Mouse (Mus musculus) effector memory CD4-positive, alpha-beta T cell, adult 5 months (primary cell): ENCODE measurements around the gene D930048N14Rik. TPM values are rescaled to one million over a fixed set of nuclear protein-coding genes. Genes with fewer than 3 reads are reported as not detected.

ENCODE experiments used
- polyA plus RNA-seq: library from polyadenylated mRNA; unstranded; fragments of 100-300 nt; shearing (Covaris generic); gene quantifications from one replicate; pipeline ENCODE4 v1.2.1, GENCODE M21; 2017

The D930048N14Rik gene
- 0.50 TPM for polyA plus RNA-seq

DNA sequence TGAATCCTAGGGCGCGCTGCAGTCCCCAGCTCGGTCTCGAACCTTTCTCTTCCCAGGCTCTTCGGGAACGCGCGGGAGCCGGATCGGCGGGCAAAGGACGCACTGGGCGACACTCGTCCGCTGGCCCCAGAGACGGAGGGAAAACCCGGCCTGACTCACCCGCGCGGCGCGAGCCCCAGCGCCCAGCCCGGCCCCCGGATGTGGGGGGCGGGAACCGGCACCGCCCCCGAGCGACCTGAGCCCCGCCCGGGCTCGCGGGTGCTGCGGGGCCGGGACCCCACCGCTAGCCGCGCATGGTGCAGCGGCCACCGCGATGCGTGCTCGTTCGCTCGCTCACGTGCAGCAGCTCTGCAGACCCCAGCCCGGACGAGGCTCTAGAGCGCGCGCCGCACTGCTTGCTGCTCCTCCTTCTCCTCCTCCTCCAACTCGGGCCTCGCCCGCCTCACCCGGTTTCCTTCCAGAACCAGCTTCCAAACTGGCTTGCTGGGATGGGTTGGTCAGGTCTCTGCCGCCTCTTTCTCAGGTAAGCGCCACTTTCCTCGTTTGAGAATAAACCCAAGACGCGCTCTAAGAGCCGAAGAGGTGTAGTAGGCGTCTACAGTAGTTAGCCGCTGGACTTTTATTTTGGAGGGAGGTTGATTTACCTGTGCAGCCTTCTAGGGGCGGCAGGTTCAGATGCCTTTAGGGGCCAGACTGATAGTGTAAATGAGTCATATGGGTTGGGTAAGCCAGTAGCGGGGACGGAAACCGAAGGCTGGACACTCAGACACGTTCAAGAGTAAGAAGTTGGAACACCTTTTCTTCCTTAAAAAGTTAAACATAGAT, at the start of gene D930048N14Rik, which contains the start of gene N4bp3:
TSS of gene D930048N14Rik (plus strand) at position 264 of the 825 bp plus-strand sequence.
TSS of gene N4bp3 (minus strand) at position 152 of the 825 bp plus-strand sequence.

DNA sequence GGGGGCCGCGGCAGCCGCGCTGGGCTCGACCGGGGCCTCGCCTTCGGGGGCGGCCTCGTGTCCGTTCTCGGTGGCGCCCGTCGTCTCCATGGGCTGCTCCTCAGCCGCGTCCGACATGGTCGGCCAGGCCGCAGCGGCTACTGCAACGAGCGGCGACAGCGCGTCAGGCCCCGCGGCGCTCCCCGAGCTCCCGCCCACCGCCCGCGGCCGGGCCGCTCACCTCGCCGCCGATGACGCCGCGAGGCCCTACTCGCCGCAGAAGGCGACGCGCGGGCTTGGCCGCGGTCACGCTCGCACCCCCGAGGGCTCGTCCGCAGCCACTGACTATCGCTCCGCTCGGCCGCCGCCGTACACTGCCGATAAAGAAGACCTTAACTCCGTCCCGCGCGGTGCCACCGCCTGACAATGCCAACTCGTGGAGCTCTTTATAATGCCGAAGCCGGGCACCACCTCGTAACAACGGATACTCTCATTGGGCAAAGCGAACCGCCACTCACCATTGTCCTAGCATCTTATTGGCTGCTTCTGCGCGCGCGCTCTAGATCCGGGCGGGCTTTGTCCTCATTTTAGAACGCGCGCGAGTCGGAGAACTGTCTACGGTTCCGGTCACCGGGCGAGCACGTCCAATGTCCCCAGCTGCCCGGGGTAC, 44.2 kb upstream of the D930048N14Rik start, which contains the start of gene Hnrnpab:
TSS of gene Hnrnpab (minus strand) at position 401 of the 649 bp plus-strand sequence.

DNA sequence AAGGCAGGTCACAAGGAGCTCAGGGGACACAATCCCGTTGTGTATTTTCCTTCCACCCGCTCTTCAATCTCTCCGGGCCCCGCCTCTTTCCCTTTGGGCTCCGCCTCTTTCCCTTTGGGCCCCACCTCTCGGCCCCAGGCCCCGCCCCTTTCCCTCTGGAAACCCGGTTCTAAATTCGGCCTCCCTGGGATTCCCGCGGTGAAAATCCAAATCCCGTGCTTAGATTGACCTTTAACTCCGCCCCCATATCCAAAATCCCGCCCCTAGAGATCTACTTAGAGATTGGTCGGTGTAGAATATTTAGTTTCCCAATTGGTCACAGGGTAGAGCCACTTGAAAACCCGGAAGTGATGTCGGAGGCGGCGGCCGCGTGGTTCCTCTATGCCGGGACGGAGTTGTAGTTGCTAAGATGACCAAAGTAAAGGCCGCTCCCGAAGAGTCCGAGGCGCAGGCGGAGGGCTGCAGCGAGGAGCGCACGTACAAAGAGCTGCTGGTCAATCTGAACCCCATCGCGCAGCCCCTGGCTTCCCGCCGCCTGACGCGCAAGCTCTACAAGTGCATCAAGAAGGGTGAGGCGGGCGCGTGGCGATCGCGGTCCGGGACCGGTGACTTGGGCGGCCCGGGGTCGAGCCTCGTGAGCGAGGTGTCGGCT, 31.2 kb upstream of the D930048N14Rik start, which contains the start of gene Nhp2:
TSS of gene Nhp2 (plus strand) at position 327 of the 652 bp plus-strand sequence.

GRCm38 (mm10) chr11:51635525-51636322, 15.0 kb upstream of the D930048N14Rik start, which contains the start of gene Rmnd5b:
Gene Rmnd5b, minus strand, starts transcription at chr11:51635896.

GRCm38 (mm10) chr11:51688330-51689328, 37.9 kb downstream of the D930048N14Rik start, which contains the start of gene 0610009B22Rik:
Gene 0610009B22Rik, minus strand, starts transcription at chr11:51688874.

Other genes with a start within 250 kb of the D930048N14Rik start
- gene Phykpl, start 66.2 kb upstream of the D930048N14Rik start, polyA plus RNA-seq, result 17.5 TPM
- 493 TPM for gene Hnrnpab, start 44.1 kb upstream of the D930048N14Rik start, polyA plus RNA-seq
- 51.1 TPM for gene Nhp2, start 31.2 kb upstream of the D930048N14Rik start, polyA plus RNA-seq
- gene Rmnd5b, start 15.1 kb upstream of the D930048N14Rik start, polyA plus RNA-seq, result 67.4 TPM
- 8.2 TPM for gene N4bp3, start 112 bp upstream of the D930048N14Rik start, polyA plus RNA-seq
- 5.4 TPM for gene 0610009B22Rik, start 37.9 kb downstream of the D930048N14Rik start, polyA plus RNA-seq
- gene Sec24a, start 112.7 kb downstream of the D930048N14Rik start, polyA plus RNA-seq, result 33.1 TPM
- gene Sar1b, start 112.7 kb downstream of the D930048N14Rik start, polyA plus RNA-seq, result 73.8 TPM
- gene Jade2, start 206.7 kb downstream of the D930048N14Rik start, polyA plus RNA-seq, result 7.7 TPM